Mouse (Mus musculus): ENCODE data around the gene Tac2.
"Not testable (repeated sequence)": the region's sequence is repeated elsewhere in the genome, so short reads cannot be mapped to it uniquely, and the experiment has no call there.

Gene Tac2

DNA sequence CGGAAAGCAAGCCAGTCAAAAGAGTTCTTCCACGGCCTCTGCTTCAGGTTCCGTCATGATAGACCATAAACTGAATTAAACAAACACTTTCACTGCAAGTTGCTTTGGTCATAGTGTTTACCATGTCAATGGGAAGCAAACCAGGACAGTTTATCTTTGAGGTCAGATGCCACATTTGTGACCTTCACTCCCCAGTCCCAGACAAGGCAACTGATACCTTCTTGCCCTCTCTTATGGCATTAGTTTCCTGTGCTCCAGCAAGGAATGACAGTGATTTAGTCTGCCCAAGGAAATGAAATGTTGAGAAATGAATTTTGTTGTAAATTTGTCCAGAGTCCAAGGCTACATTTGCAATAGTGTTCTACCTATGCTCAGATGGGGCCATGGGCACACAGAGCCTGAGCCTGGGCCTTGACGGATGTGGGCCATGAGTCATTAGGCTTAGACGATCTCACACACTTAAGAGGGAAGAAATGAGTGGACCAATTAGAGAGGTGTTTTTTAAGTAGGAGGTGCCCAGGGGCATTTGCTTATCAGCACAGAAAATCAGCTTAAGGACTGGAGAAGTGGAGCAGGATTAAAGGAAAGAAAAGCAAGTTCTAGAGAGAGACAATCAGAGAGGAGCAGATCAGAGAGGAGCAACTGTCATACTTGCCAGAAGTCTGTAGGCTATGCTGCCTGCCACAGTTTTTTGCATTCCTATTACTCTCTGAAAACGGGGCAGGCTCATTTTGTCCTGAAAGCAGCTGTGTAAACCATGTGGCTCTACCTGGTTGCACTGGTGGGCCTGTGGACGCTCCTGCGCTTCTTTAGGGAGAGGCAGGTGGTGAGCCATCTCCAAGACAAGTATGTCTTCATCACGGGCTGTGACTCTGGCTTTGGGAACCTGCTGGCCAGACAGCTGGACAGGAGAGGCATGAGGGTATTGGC is 35.2 kb downstream of the Tac2 start, which contains the start of the genes Rdh1 and Rdh16f1:
TSS of gene Rdh1 (plus strand) at position 541 of the 930 bp plus-strand sequence.
TSS of gene Rdh16f1 (plus strand) at position 607 of the 930 bp plus-strand sequence.
- DNase-seq (ENCODE audit: low read depth, low spot score) = no peak

DNA sequence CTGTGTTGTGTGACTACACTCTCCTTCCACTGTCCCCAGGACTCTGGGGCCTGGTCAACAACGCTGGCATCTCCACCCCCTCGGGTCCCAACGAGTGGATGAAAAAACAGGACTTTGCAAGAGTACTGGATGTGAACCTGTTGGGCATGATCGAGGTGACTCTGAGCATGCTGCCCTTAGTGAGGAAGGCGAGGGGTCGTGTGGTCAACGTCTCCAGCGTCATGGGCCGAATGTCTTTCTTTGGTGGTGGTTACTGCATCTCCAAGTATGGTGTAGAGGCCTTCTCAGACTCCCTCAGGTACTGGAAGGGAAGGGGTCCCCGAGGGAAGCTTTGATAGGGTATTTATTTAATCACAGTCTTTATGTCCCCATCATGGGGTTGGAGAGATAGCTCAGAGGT is 38.6 kb downstream of the Tac2 start:
- not testable (repeated sequence) for DNase-seq (ENCODE audit: low read depth, low spot score)

DNA sequence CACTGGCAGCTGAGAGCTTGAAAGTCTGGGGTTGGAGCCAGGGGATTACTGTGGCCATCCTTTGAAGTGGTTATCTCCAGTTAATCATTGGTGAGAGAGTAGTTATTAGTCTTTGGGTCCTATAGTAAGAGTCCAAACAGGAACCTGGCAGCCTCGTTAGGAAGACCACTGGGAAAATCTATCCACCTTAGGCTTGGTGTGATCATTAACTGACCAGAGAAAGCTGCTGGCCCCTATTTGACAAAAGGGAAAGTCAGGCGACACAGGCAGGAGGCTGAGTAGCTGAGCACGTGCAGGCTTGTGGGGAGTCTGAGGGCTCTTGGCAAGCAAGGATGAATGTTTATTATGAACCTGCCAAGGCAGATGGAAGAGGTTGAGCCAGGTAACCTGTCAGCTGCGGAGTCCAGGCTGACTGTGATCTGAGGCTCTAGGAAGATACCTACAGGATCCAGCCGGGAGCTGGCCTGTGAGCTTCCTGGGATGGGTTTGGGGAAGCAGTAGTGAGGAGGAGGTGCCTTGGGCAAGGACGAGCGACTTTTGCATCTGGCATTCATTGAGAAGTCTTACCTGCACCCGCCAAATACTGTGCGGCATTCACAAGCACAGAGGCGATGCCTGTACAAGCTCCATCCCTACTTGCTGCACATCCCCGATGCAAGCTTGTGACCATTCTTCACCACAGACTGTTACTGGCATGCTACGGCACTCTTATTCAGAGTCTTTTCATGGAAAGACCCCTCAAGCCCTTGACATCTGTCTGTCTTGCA is 39.8 kb downstream of the Tac2 start:
- no peak for DNase-seq (ENCODE audit: low read depth, low spot score)

DNA sequence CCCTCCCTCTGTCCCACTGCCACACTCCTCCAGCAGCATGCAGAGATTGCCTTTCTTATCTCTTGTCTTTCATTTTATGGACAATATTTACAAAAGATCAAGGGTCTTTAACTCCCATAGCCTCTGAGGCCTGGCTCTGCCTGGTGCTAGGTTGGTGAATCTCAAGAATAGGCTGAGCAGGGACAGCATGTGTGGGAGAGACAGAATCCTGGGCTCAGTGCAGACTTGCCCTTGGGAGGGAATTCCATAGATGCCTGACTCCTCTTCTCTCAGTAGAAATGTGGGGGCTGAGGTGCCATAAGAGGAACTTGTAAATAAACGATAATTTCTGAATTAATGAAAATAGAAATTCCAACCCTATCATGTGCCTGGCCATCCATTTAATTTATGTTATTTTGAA is 42.3 kb downstream of the Tac2 start:
- no peak for DNase-seq (ENCODE audit: low read depth, low spot score)

DNA sequence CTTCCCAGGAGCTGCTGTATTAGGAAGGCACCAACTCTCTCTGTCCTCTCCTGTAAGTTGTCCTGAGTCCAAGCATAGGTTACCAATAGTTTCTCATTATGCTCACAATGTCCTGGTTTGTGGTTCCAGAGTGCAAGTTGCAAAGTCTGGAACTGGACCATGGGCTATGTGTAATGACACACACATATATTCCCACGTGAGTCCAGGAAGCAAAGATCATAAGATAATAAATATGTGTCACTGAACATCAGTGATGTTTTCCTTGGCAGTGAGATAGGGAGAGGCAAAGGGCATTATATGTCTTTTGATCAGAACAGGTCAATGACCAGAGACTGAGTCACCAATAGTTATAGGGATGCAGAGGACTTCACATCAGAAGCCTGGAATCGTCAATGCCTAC is 51.7 kb downstream of the Tac2 start, which contains the start of gene Rdh9:
TSS of gene Rdh9 (plus strand) at position 376 of the 400 bp plus-strand sequence.
- no peak for DNase-seq (ENCODE audit: low read depth, low spot score)
